Mouse (Mus musculus): ENCODE results near the gene Nuak2.

Nuak2 gene

GRCm38 (mm10) chr1:132298801-132299464 is 17.0 kb upstream of the Nuak2 start:
- peak; percentile 53 for DNase-seq (ENCODE audit: low spot score)

DNA sequence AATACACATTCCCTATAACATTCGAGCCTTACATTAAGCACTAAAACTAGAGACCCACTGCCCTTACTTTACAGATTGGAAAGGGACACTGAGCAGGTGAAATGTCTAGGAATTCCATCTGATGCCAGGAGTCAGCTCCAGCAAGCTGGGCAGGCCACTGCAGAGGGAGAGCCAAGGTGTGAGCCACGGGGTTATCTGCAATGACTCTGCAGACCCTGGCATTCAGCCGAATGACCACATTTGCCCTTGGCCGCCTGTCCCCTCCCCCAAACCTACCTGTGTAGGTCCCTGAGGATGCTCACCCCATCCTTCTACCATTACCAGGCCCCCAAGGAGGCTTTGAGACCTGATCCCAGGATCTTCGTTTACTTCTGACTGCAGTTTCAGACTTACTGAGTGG is 16.2 kb upstream of the Nuak2 start:
- DNase-seq (ENCODE audit: low spot score), result no peak

- DNase-seq (ENCODE audit: low spot score), result no peak
These were observed 14.7 kb upstream of the Nuak2 start for GRCm38 (mm10) chr1:132301242-132301641.

- DNase-seq (ENCODE audit: low spot score), result no peak
These were observed 13.5 kb upstream of the Nuak2 start for GRCm38 (mm10) chr1:132302341-132302866.

- no peak for DNase-seq (ENCODE audit: low spot score)
These were observed 11.2 kb upstream of the Nuak2 start for GRCm38 (mm10) chr1:132304618-132305214.

GRCm38 (mm10) chr1:132306160-132306559 is 9.8 kb upstream of the Nuak2 start:
- peak; percentile 49 for DNase-seq (ENCODE audit: low spot score)

GRCm38 (mm10) chr1:132306808-132307207 is 9.1 kb upstream of the Nuak2 start:
- no peak for DNase-seq (ENCODE audit: low spot score)

DNA sequence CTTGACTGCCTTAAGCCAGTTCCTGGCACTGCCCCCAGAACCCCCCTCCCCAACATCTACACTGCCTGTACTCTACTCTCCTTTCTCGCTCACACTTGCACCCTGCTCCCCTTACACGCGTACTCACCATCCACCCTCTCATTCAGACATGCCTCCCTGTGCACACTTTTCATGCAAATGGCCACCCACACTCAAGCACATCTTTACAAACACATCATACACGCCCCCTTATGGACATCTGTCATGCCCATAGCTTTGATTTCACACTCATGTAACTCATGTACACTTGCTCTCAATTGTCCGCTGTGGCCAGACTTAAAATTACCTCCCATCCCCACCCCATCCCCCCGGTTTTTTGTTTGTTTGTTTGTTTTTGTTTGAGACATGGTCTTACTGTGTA is 8.0 kb upstream of the Nuak2 start:
- DNase-seq (ENCODE audit: low spot score), result no peak

DNA sequence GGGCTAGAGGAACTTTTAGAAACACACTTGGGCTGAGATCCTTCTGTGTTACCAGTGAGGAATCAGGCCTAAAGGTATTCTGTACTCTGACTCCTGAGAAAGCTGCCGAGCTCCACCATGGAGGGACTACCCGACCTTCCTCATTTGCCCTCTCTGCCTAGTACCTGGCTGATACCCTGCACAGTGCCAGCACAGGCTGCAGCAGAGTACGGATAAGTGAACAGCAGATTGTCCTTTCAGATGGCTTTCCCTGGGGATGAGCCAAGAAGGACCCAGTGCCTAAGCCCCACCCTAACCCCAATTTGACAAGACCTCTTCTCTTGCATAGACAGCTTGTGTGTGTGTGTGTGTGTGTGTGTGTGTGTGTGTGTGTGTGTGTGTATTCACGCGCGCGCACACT is 7.3 kb upstream of the Nuak2 start:
- DNase-seq (ENCODE audit: low spot score), result no peak

DNA sequence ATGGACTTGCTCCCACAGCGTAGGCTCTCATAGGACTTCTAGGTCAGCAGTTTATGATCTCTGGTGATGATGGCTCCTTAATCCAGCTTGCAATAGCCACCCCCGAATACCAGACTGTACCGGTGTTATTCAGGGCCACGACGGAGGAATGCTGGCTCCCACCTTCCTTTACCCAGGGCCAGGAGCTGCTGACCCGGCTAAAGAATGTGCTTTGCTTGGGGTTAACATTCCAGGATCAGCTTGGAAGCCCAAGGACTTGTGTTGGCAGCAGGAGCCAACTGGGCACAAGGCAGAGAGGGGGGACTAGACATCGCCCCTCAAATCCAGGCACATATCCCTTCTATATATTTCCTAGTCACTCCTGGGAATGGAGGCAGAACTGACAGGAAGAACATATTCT is 5.2 kb upstream of the Nuak2 start:
- DNase-seq (ENCODE audit: low spot score), result no peak

GRCm38 (mm10) chr1:132311174-132311859 is 4.6 kb upstream of the Nuak2 start:
- DNase-seq (ENCODE audit: low spot score), result no peak

- DNase-seq (ENCODE audit: low spot score), result no peak
These were observed 3.9 kb upstream of the Nuak2 start for GRCm38 (mm10) chr1:132312043-132312442.

GRCm38 (mm10) chr1:132312703-132313102 is 3.2 kb upstream of the Nuak2 start:
- DNase-seq (ENCODE audit: low spot score), result no peak

- DNase-seq (ENCODE audit: low spot score), result no peak
These were observed 684 bp downstream of the Nuak2 start for GRCm38 (mm10) chr1:132316625-132316994.

DNA sequence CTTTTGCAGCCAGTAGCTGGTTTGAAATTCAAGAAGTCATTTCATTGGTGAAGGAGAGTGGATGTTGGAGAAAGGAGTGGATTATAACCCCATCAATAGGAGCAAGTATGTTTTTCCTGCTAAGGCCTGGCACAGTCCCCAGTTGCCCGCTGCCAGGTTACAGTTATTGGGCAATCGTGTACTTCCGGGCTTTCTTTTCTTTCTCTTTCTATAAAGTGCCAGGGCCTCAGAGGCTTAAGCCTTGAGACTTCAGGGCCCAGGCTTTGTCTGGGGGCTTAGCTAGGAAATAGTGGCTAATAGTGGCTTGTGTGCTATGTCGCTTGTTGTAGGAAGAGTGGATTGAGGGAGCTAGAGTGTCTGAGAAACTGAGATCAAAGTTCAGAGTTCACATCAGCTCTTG is 1.5 kb downstream of the Nuak2 start:
- peak; percentile 53 for DNase-seq (ENCODE audit: low spot score)

DNA sequence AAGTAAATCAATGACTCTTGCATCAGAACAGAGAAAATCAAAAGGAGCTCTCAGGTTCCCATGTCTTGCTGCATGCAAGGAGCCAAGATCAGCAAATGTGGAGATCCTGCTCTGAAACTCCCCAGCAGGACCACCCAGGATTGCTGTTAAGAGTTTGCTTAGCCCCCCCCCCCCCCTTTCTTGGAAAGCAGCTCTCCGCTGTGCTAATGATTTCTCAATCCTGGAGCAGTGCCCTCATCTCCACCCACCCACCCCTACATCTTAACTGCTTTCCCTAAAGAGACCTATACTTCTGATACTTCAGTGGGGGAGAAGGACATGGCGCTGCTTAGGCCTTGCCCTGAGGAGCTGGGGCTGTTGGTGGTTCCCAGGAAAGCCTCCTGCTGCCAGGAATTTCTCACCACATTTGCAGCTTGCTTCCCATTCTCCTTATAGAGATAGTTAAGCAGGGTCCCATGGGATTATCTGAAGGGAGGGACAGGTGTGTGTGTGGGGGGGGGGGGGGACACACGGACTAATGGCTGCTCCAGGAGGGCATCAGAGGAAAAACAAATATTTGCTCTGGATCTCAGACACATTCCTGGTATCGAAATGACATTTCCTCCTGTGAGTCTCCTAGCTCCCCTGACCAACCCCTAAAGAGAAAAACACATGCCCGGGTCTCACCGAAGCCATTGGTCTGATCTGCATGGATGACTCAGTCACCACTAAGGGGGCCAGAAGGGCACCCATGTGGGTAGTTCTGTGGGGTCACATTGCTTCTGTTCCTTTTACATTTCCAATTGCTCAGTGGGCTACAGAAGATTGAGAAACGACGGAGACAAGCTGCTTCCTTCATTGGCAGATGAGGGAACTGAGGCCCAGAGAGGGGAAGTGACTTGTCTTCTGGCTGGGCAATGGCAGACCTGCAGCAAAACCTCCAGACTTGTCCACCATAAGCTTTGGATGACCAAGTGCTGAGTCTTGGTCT is 2.3 kb downstream of the Nuak2 start:
- no peak for DNase-seq (ENCODE audit: low spot score)

GRCm38 (mm10) chr1:132319242-132319641 is 3.3 kb downstream of the Nuak2 start:
- peak; percentile 83 for DNase-seq (ENCODE audit: low spot score)

GRCm38 (mm10) chr1:132321821-132322580 is 6.1 kb downstream of the Nuak2 start:
- DNase-seq (ENCODE audit: low spot score), result no peak

DNA sequence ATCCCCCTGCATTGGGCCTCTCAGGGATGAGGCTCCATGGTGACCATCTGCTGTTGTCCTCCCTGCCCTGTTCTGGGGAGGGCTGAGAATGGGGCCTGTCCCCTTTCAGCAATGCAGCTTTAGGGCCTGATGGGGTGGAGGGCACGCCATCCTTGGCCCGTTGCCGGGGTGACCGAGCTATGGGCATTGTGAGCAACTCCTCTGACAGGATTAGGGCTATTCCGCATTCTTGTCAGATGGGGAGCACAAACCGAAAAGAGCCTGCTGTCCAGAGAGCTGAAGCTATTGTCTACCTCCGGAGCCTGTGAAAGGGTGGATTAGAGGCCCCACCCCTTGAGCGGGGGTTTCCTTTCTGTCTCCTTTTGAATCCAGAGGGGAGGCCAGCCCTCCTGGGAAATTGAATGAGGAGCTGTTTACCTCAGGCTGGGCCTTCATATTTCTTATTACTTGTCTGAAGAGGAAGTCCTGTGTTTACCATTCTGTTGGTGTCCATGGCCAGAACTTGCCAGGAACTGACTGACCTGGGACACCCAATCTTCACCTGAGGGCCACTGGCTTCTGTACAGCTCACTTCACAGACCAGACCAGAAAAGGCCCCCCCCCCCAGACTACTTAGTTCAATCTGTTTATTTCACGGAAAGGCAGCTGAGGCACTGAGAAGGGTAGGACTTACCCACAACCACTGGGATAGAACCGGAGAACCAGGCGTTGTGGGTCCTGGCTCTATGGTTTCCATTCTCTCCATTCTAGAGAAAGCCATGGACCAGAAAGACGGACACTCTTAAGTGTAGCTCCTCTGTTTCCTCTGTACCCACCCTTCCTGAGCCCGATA is 7.0 kb downstream of the Nuak2 start:
- DNase-seq (ENCODE audit: low spot score), result peak; percentile 30

DNA sequence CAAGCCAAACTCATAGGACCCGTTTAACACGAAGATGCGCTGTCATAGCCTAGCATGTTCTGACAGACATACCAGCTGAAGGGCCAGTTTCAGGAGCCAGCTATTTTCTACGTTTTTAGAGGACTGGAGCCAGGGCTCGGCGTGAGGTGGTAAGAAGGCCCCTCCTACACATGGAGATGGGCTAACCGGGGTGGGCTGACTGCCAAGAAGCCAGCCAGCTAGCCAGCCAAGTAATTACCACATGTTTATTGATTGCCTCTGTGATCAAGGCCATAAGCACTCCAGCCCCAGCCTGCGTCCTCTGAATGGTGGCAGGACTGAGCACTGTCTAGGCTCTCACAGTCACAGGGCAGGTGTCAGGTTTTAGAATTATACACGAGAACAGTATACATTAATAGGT is 10.9 kb downstream of the Nuak2 start:
- DNase-seq (ENCODE audit: low spot score), result peak; percentile 53

All from ovary, postnatal 36 days (tissue).